Comparison of ENCODE assay signal across 20 mouse cellular contexts in genomic region chr6:50898792-50899191, GRCm38 (mm10).
DNase-seq lines count a peak whose midpoint lies in the region; ATAC-seq and TF ChIP-seq lines count a peak whose summit lies in the region.
"Had no signal": no experiment of that assay in that cellular context is flagged by ENCODE, and none has a peak within 500 bp of the region (broad histone marks: within the 10 kb centered on the region; RNA-seq: fewer than 3 reads in every experiment).

No protein-coding gene starts in this region.

- TF ChIP-seq CTCF in kidney, postnatal 0 days (IDR thresholded peaks at IDR 0.05; ENCODE audit: low read depth): peak; percentile 43; the same call in 1 of the 2 replicates
- no peak for TF ChIP-seq CTCF in lung, adult 2 months (IDR thresholded peaks at IDR 0.05; ENCODE audit: insufficient read depth, low read length)

- 90% methylated on average over 3 of the region's 3 CpGs for WGBS in kidney, postnatal 0 days
- 91% methylated on average over 3 of the region's 3 CpGs for WGBS in kidney, embryonic 16.5 days
- 94% methylated on average over 3 of the region's 3 CpGs for WGBS in lung, adult 2 months
- 95% methylated on average over 3 of the region's 3 CpGs for WGBS in forebrain, embryonic 16.5 days

- H3K4me2 ChIP-seq in kidney, postnatal 0 days (ENCODE audit: low read length): no peak overlapping the region
- H3K4me2 ChIP-seq in kidney, embryonic 16.5 days (replicated peaks; ENCODE audit: low read depth, low read length): no peak overlapping the region
- H3K4me2 ChIP-seq in forebrain, embryonic 16.5 days (ENCODE audit: low read length): no peak overlapping the region
- H3K4me2 ChIP-seq: embryonic facial prominence, embryonic 12.5 days; hindbrain, embryonic 14.5 days; kidney, embryonic 15.5 days; limb, embryonic 15.5 days; lung, embryonic 14.5 days; midbrain, embryonic 11.5 days had no signal

- no peak overlapping the region for H3K27ac ChIP-seq in kidney, postnatal 0 days
- H3K27ac ChIP-seq in kidney, embryonic 16.5 days (ENCODE audit: low read length): no peak overlapping the region
- no peak overlapping the region for H3K27ac ChIP-seq in forebrain, embryonic 16.5 days (ENCODE audit: low read length)
- H3K27ac ChIP-seq: embryonic facial prominence, embryonic 12.5 days; hindbrain, embryonic 14.5 days; kidney, embryonic 15.5 days; limb, embryonic 15.5 days had no signal

- peak; percentile 4 for DNase-seq in CD4-positive, CD25-positive, alpha-beta regulatory T cell, adult 2 months (ENCODE audit: low read depth, low spot score)
- no peak for DNase-seq in kidney, postnatal 0 days (ENCODE audit: low spot score)
- DNase-seq in lung, adult 2 months: peak; percentile 8
- no peak for DNase-seq in lung, postnatal 14 days
- peak; percentile 38 for DNase-seq in ZHBTc4 (ENCODE audit: low read depth, low spot score)
- DNase-seq: adrenal gland, adult 8-10 months; cerebellum, adult 18-20 months; cerebellum, postnatal 25 days; heart, postnatal 4 days; lung, embryonic 14.5 days; thymus, adult 2 months had no signal

- no peak overlapping the region for H3K4me3 ChIP-seq in kidney, postnatal 0 days (replicated peaks; ENCODE audit: low read depth, low read length)
- no peak overlapping the region for H3K4me3 ChIP-seq in kidney, embryonic 16.5 days (ENCODE audit: low read length)
- no peak overlapping the region for H3K4me3 ChIP-seq in lung, adult 2 months (replicated peaks; ENCODE audit: extremely low read depth, low read depth, low read length)
- no peak overlapping the region for H3K4me3 ChIP-seq in forebrain, embryonic 16.5 days (replicated peaks; ENCODE audit: low read length)
- H3K4me3 ChIP-seq: embryonic facial prominence, embryonic 12.5 days; kidney, embryonic 15.5 days; limb, embryonic 15.5 days had no signal

- H3K9me3 ChIP-seq in kidney, postnatal 0 days (replicated peaks; ENCODE audit: low read length): no peaks in the 10 kb centered on the region
- H3K9me3 ChIP-seq in kidney, embryonic 16.5 days (ENCODE audit: low read length): no peaks in the 10 kb centered on the region
- no peaks in the 10 kb centered on the region for H3K9me3 ChIP-seq in forebrain, embryonic 16.5 days (ENCODE audit: control insufficient read depth, low read length)
- H3K9me3 ChIP-seq: embryonic facial prominence, embryonic 12.5 days; kidney, embryonic 15.5 days; limb, embryonic 15.5 days had no signal

- no peaks in the 10 kb centered on the region for H3K36me3 ChIP-seq in kidney, postnatal 0 days (ENCODE audit: insufficient read depth, low read length)
- no peaks in the 10 kb centered on the region for H3K36me3 ChIP-seq in kidney, embryonic 16.5 days (ENCODE audit: insufficient read depth, low read length)
- H3K36me3 ChIP-seq in forebrain, embryonic 16.5 days (ENCODE audit: control insufficient read depth, insufficient read depth): no peaks in the 10 kb centered on the region
- H3K36me3 ChIP-seq: embryonic facial prominence, embryonic 12.5 days; kidney, embryonic 15.5 days; limb, embryonic 15.5 days had no signal

- no peaks in the 10 kb centered on the region for H3K27me3 ChIP-seq in kidney, postnatal 0 days (ENCODE audit: insufficient read depth, low read length)
- H3K27me3 ChIP-seq in kidney, embryonic 16.5 days (ENCODE audit: insufficient read depth, low read length): no peaks in the 10 kb centered on the region
- no peaks in the 10 kb centered on the region for H3K27me3 ChIP-seq in forebrain, embryonic 16.5 days (replicated peaks; ENCODE audit: control insufficient read depth, insufficient read depth, low read length)
- H3K27me3 ChIP-seq: embryonic facial prominence, embryonic 12.5 days; kidney, embryonic 15.5 days; limb, embryonic 15.5 days had no signal

- ATAC-seq in CD4-positive, CD25-positive, alpha-beta regulatory T cell, adult 4 months: no peak
- ATAC-seq in kidney, postnatal 0 days (replicated peaks; ENCODE audit: low FRiP score, low read depth): no peak
- ATAC-seq in kidney, embryonic 16.5 days (ENCODE audit: low FRiP score, low TSS enrichment): no peak
- ATAC-seq in forebrain, embryonic 16.5 days: no peak
- ATAC-seq: inflammation-experienced regulatory T-cells, adult 6 months had no signal

- TF ChIP-seq POLR2A in lung, adult 2 months (IDR thresholded peaks at IDR 0.05; ENCODE audit: borderline replicate concordance, extremely low read depth, low read depth, low read length): no peak

- no peaks in the 10 kb centered on the region for H3K4me1 ChIP-seq in kidney, postnatal 0 days (replicated peaks; ENCODE audit: insufficient read depth, low read length)
- no peaks in the 10 kb centered on the region for H3K4me1 ChIP-seq in kidney, embryonic 16.5 days (ENCODE audit: insufficient read depth, low read length)
- H3K4me1 ChIP-seq in lung, adult 2 months (ENCODE audit: control insufficient read depth, insufficient read depth, low read length): no peaks in the 10 kb centered on the region
- H3K4me1 ChIP-seq in forebrain, embryonic 16.5 days (replicated peaks; ENCODE audit: control insufficient read depth, insufficient read depth, low read length): no peaks in the 10 kb centered on the region
- H3K4me1 ChIP-seq: embryonic facial prominence, embryonic 12.5 days; kidney, embryonic 15.5 days; limb, embryonic 15.5 days had no signal

- no peak overlapping the region for H3K9ac ChIP-seq in kidney, postnatal 0 days (ENCODE audit: low read depth, low read length)
- H3K9ac ChIP-seq in kidney, embryonic 16.5 days (replicated peaks; ENCODE audit: low read length): no peak overlapping the region
- no peak overlapping the region for H3K9ac ChIP-seq in forebrain, embryonic 16.5 days (replicated peaks; ENCODE audit: low read depth, low read length)
- H3K9ac ChIP-seq: embryonic facial prominence, embryonic 12.5 days; hindbrain, embryonic 14.5 days; kidney, embryonic 15.5 days; limb, embryonic 15.5 days; lung, embryonic 14.5 days had no signal

Comparison
In these comparisons a context has a peak if more than half of its experiments do, and no peak if none do; other contexts are left out.
1. DNase-seq: peak in CD4-positive, CD25-positive, alpha-beta regulatory T cell, adult 2 months (single experiment), lung, adult 2 months (single experiment) and ZHBTc4 (single experiment); none in kidney, postnatal 0 days (single experiment) and lung, postnatal 14 days (single experiment).